Mouse (Mus musculus) hindbrain, embryonic 12.5 days (tissue): ENCODE measurements around the gene Rnf225. TPM values are rescaled to one million over a fixed set of nuclear protein-coding genes. Genes with fewer than 3 reads are reported as not detected.
"Not testable (repeated sequence)": the region's sequence is repeated elsewhere in the genome, so short reads cannot be mapped to it uniquely, and the experiment has no call there.

Experiments
- ATAC-seq: fragments of 200-750 bp; cut with Nextera tagmentation; 2 replicates; pipeline ENCODE4 v1.8.0; 2017; ENCODE audit warnings: moderate TSS enrichment; ENCODE audit not compliant: low FRiP score
- H3K27ac ChIP-seq: fragments of 300-500 bp; sonication (generic); 2 replicates; pipeline ENCODE4 v1.5.1; 2016; ENCODE audit warnings: mild to moderate bottlenecking
- H3K27me3 ChIP-seq: fragments of 300-500 bp; sonication (generic); 2 replicates; pipeline ENCODE4 v1.6.1; 2016; ENCODE audit warnings: mild to moderate bottlenecking
- H3K36me3 ChIP-seq: fragments of 300-500 bp; sonication (generic); 2 replicates; pipeline ENCODE4 v1.6.1; 2016; ENCODE audit warnings: mild to moderate bottlenecking
- H3K4me1 ChIP-seq: fragments of 300-500 bp; sonication (generic); 2 replicates; pipeline ENCODE4 v1.6.1; 2016
- H3K4me2 ChIP-seq: fragments of 300-500 bp; sonication (generic); replicated peaks from 2 replicates; pipeline ENCODE4 v1.6.1; 2016; ENCODE audit warnings: mild to moderate bottlenecking
- H3K4me3 ChIP-seq: fragments of 300-500 bp; sonication (generic); 2 replicates; pipeline ENCODE4 v1.5.1; 2016; ENCODE audit warnings: mild to moderate bottlenecking
- H3K9ac ChIP-seq: fragments of 300-500 bp; sonication (generic); 2 replicates; pipeline ENCODE4 v1.6.1; 2016; ENCODE audit warnings: mild to moderate bottlenecking, moderate library complexity
- H3K9me3 ChIP-seq: fragments of 300-500 bp; sonication (generic); replicated peaks from 2 replicates; pipeline ENCODE4 v1.6.1; 2016; ENCODE audit warnings: mild to moderate bottlenecking
- WGBS: fragments of 180-500 bp; shearing (Covaris S2); methylation state at CpG from one replicate; pipeline ENCODE4 v1.1.7; 2016; 5-methylcytosine and 5-hydroxymethylcytosine counted together
- polyA plus RNA-seq: library from polyadenylated mRNA; unstranded; fragments of >200 nt; fragmentation: Nextera tagmentation; extraction: Ambion mirVana; gene quantifications from 2 replicates; pipeline ENCODE4 v1.2.1, GENCODE M21; 2016

Gene Rnf225
- polyA plus RNA-seq, 1 experiment from 2014 or later, result 0.72 TPM

GRCm38 (mm10) chr7:12909498-12909962 lies 17.7 kb upstream of the Rnf225 start:
- Histone ChIP-seq H3K27me3 (no peaks in the 10 kb centered on the region), H3K27ac (peak overlapping the region; percentile 89), H3K4me1 (peaks cover 4% of the 10 kb centered on the region; the same call in 1 of the 2 replicates), H3K4me3 (peak overlapping the region; percentile 42), H3K4me2 (peak overlapping the region; percentile 54), H3K9ac (peak overlapping the region; percentile 59; the same call in 1 of the 2 replicates), H3K9me3 (no peaks in the 10 kb centered on the region), H3K36me3 (peaks cover 35% of the 10 kb centered on the region)
- peak; percentile 51 for ATAC-seq
- WGBS, result 40% methylated on average over 7 of the region's 7 CpGs

GRCm38 (mm10) chr7:12910181-12910668 lies 17.0 kb upstream of the Rnf225 start:
- ATAC-seq, result peak; percentile 83
- peak overlapping the region; percentile 89 for H3K27ac ChIP-seq
- H3K4me1 ChIP-seq, result peaks cover 4% of the 10 kb centered on the region; the same call in 1 of the 2 replicates
- H3K4me2 ChIP-seq, result peak overlapping the region; percentile 54
- peaks cover 31% of the 10 kb centered on the region for H3K36me3 ChIP-seq
- H3K9me3 ChIP-seq, result no peaks in the 10 kb centered on the region
- peak overlapping the region; percentile 42 for H3K4me3 ChIP-seq
- H3K9ac ChIP-seq, result peak overlapping the region; percentile 59
- H3K27me3 ChIP-seq, result no peaks in the 10 kb centered on the region
- 7% methylated on average over 19 of the region's 19 CpGs for WGBS

DNA sequence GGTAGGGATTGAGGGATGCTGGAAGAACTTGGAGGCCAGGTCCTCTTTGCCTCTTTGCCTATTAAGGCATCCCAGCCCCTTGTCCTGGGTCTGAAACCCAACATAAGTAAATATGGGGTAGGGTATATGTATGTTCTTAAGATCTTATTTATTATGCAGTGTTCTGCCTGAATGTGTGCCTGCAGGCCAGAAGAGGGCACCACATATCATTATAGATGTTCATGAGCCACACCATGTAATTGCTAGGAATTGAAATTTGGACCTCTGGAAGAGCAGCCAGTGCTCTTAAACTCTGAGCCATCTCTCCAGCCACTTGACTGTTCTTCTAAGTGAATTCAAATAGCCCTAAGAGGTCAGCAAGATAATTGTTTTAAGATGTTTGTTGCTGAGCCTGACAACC lies 13.7 kb upstream of the Rnf225 start:
- no peak overlapping the region for H3K4me3 ChIP-seq
- peaks cover 4% of the 10 kb centered on the region; the same call in 1 of the 2 replicates for H3K4me1 ChIP-seq
- H3K36me3 ChIP-seq, result peaks cover 5% of the 10 kb centered on the region; the same call in 1 of the 2 replicates
- no peak overlapping the region for H3K9ac ChIP-seq
- ATAC-seq, result no peak
- no peaks in the 10 kb centered on the region for H3K9me3 ChIP-seq
- H3K4me2 ChIP-seq, result no peak overlapping the region
- no peaks in the 10 kb centered on the region for H3K27me3 ChIP-seq
- no peak overlapping the region for H3K27ac ChIP-seq

- not testable (repeated sequence) for H3K9me3 ChIP-seq, ATAC-seq, H3K9ac ChIP-seq, H3K27me3 ChIP-seq, H3K27ac ChIP-seq, H3K4me3 ChIP-seq, H3K4me1 ChIP-seq
- 0 out of 2 replicates have a peak overlapping the region, but pooled peaks have one; percentile 80 for H3K4me2 ChIP-seq
- 89% methylated on average over 7 of the region's 8 CpGs for WGBS
- peaks cover 24% of the 10 kb centered on the region for H3K36me3 ChIP-seq
Measured at GRCm38 (mm10) chr7:12920495-12920894, 6.7 kb upstream of the Rnf225 start.

- WGBS, result 2% methylated on average over 3 of the region's 3 CpGs
- no peak; the same call in 1 of the 2 replicates for ATAC-seq
- peak overlapping the region; percentile 60 for H3K4me3 ChIP-seq
- H3K9me3 ChIP-seq, result no peaks in the 10 kb centered on the region
- H3K9ac ChIP-seq, result peak overlapping the region; percentile 86
- peaks cover 11% of the 10 kb centered on the region for H3K27me3 ChIP-seq
- peaks cover 32% of the 10 kb centered on the region for H3K36me3 ChIP-seq
- H3K27ac ChIP-seq, result peak overlapping the region; percentile 93
- peak overlapping the region; percentile 80 for H3K4me2 ChIP-seq
- peaks cover 10% of the 10 kb centered on the region for H3K4me1 ChIP-seq
Measured at GRCm38 (mm10) chr7:12921318-12921704, 5.9 kb upstream of the Rnf225 start.

- H3K4me1 ChIP-seq, result peaks cover 10% of the 10 kb centered on the region
- H3K27me3 ChIP-seq, result peaks cover 17% of the 10 kb centered on the region
- H3K4me2 ChIP-seq, result peak within 1 kb of the TSS; percentile 91
- peak within 1 kb of the TSS; percentile 60 for H3K4me3 ChIP-seq
- WGBS, result under 1% methylated on average over 55 of the region's 55 CpGs
- H3K27ac ChIP-seq, result peak within 1 kb of the TSS; percentile 93
- ATAC-seq, result peak; percentile 98
- H3K36me3 ChIP-seq, result peaks cover 38% of the 10 kb centered on the region
- H3K9me3 ChIP-seq, result no peaks in the 10 kb centered on the region
- peak within 1 kb of the TSS; percentile 86 for H3K9ac ChIP-seq
Measured at GRCm38 (mm10) chr7:12921705-12922465, 5.3 kb upstream of the Rnf225 start, which contains the start of gene Rps5. Gene Rps5 (plus strand): TSS chr7:12922290.

GRCm38 (mm10) chr7:12922729-12923128 lies 4.5 kb upstream of the Rnf225 start:
- Histone ChIP-seq H3K4me2 (peak overlapping the region; percentile 91), H3K9me3 (no peaks in the 10 kb centered on the region), H3K4me3 (peak overlapping the region; percentile 60), H3K36me3 (peaks cover 42% of the 10 kb centered on the region), H3K4me1 (peaks cover 12% of the 10 kb centered on the region), H3K27me3 (peaks cover 26% of the 10 kb centered on the region), H3K27ac (no peak overlapping the region), H3K9ac (peak overlapping the region; percentile 67)
- no peak for ATAC-seq
- 5% methylated on average over 8 of the region's 8 CpGs for WGBS

GRCm38 (mm10) chr7:12926316-12926715 lies 900 bp upstream of the Rnf225 start:
- Histone ChIP-seq H3K36me3 (peaks cover 42% of the 10 kb centered on the region), H3K4me1 (peaks cover 18% of the 10 kb centered on the region), H3K4me2 (no peak overlapping the region), H3K27me3 (peaks cover 39% of the 10 kb centered on the region), H3K4me3 (no peak overlapping the region), H3K27ac (no peak overlapping the region), H3K9me3 (no peaks in the 10 kb centered on the region), H3K9ac (no peak overlapping the region)
- WGBS, result 87% methylated on average over 7 of the region's 7 CpGs
- ATAC-seq, result no peak

GRCm38 (mm10) chr7:12927693-12928589 lies 725 bp downstream of the Rnf225 start:
- Histone ChIP-seq H3K27ac (no peak overlapping the region), H3K4me1 (peaks cover 15% of the 10 kb centered on the region), H3K9ac (peak overlapping the region; percentile 61), H3K9me3 (no peaks in the 10 kb centered on the region), H3K36me3 (peaks cover 42% of the 10 kb centered on the region), H3K4me3 (peak overlapping the region; percentile 26), H3K4me2 (peak overlapping the region; percentile 50), H3K27me3 (peaks cover 39% of the 10 kb centered on the region)
- ATAC-seq, result peak; percentile 38
- WGBS, result 4% methylated on average over 65 of the region's 65 CpGs

DNA sequence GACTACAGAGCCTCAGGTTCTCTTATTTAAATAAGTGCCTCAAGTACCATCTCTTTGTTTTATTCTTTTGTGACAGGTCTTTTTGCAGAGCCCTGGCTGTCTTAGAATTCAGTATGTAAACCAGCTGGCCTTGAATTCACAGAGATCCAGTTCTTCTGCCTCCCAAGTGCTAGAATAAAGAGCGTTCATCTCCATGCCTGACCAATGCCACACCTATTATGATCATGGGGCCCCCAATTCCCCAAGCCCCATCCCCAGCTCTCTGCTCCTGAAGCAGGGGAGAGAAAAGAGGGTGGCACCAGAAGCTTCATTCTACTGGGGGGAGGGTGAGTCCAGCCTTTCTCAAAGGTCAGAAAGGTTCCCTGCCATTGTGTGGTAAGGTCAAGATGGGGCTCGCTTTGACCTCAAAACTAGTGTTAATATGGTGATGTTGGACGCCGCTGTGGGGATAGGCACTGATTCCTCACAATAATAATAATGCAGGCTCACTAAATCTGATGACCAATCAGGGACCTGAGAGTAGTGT lies 6.5 kb downstream of the Rnf225 start:
- H3K9me3 ChIP-seq, result no peaks in the 10 kb centered on the region
- H3K27ac ChIP-seq, result no peak overlapping the region
- no peak overlapping the region for H3K9ac ChIP-seq
- peaks cover 4% of the 10 kb centered on the region for H3K27me3 ChIP-seq
- no peak for ATAC-seq
- H3K36me3 ChIP-seq, result no peaks in the 10 kb centered on the region
- H3K4me1 ChIP-seq, result no peaks in the 10 kb centered on the region
- no peak overlapping the region for H3K4me2 ChIP-seq
- H3K4me3 ChIP-seq, result no peak overlapping the region
- 59% methylated on average over 4 of the region's 4 CpGs for WGBS

DNA sequence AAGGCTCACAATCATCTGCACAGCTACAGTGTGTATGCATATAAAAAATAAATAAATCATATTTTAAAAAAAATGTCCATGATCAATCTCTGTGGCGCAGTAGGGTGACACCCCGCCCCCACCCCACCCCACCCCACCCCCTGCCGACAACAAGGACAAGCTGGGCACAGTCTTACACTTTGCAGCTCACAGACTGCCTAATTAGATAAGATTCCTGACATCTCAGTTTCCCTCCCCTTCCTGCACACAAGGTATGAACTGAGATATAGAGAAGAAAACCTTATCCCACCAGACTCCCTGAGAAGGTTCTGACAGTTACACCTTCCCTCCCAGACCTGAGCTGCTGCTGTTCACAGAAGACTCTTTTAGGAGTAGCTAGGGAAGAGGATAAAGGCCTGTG lies 7.6 kb downstream of the Rnf225 start:
- Histone ChIP-seq H3K27ac (no peak overlapping the region), H3K27me3 (no peaks in the 10 kb centered on the region)
- 71% methylated on average over 3 of the region's 3 CpGs for WGBS

More for the DNA sequence above, 7.6 kb downstream of the Rnf225 start:
- H3K9ac ChIP-seq, result no peak overlapping the region
- H3K4me3 ChIP-seq, result no peak overlapping the region
- no peak overlapping the region for H3K4me2 ChIP-seq
- no peaks in the 10 kb centered on the region for H3K4me1 ChIP-seq
- no peak for ATAC-seq
- no peaks in the 10 kb centered on the region for H3K36me3 ChIP-seq
- no peaks in the 10 kb centered on the region for H3K9me3 ChIP-seq
